Mouse (Mus musculus) myocyte (in vitro differentiated cells): ENCODE results near the gene Col6a1. TPM values are rescaled to one million over a fixed set of nuclear protein-coding genes. Genes with fewer than 3 reads are reported as not detected.

Experiments used
- H3K27me3 ChIP-seq: one replicate; pipeline ENCODE4 v1.6.1; 2011; ENCODE audit not compliant: control insufficient read depth, insufficient read depth, insufficient read length
- H3K36me3 ChIP-seq: one replicate; pipeline ENCODE4 v1.6.1; 2011; ENCODE audit not compliant: control insufficient read depth, insufficient read depth
- H3K4me2 ChIP-seq: one replicate; pipeline ENCODE4 v1.6.1; 2011; ENCODE audit warnings: low read depth, control low read depth
- H3K4me3 ChIP-seq: one replicate; pipeline ENCODE4 v1.5.1; 2011; ENCODE audit warnings: mild to moderate bottlenecking, control low read depth, moderate library complexity
- H3K79me2 ChIP-seq: one replicate; pipeline ENCODE4 v1.6.1; 2011; ENCODE audit not compliant: control insufficient read depth, insufficient read depth
- H3ac ChIP-seq: one replicate; pipeline ENCODE4 v1.6.1; 2011; ENCODE audit not compliant: control insufficient read depth, insufficient read length
- CEBPB ChIP-seq: IDR thresholded peaks from 2 replicates; pipeline ENCODE4 v1.6.1; 2011; ENCODE audit warnings: mild to moderate bottlenecking, moderate library complexity; ENCODE audit not compliant: poor library complexity, insufficient read depth, severe bottlenecking
- E2F4 ChIP-seq: IDR thresholded peaks from one replicate; pipeline ENCODE4 v1.6.1; 2011; ENCODE audit warnings: mild to moderate bottlenecking, control low read depth, moderate library complexity; ENCODE audit not compliant: insufficient read depth
- MAX ChIP-seq: IDR thresholded peaks from one replicate; pipeline ENCODE4 v1.6.1; 2011; ENCODE audit warnings: low read depth, mild to moderate bottlenecking, control low read depth
- MYOD1 ChIP-seq, 3 experiments: IDR thresholded peaks; one replicate each; pipeline ENCODE4 v1.6.1; 2011; ENCODE audit warnings: control low read depth in 2 of 3, low read depth in 2 of 3, mild to moderate bottlenecking in 2 of 3, moderate library complexity in 1 of 3; ENCODE audit not compliant: insufficient read length in 2 of 3, control insufficient read depth in 1 of 3
- MYOG ChIP-seq, 3 experiments: IDR thresholded peaks; one replicate each; pipeline ENCODE4 v1.6.1; 2011; ENCODE audit warnings: control low read depth in 2 of 3, low read depth in 2 of 3, mild to moderate bottlenecking in 2 of 3; ENCODE audit not compliant: insufficient read length in 2 of 3, control insufficient read depth in 1 of 3, insufficient read depth in 1 of 3
- POLR2A ChIP-seq: IDR thresholded peaks from one replicate; pipeline ENCODE4 v1.6.1; 2011; ENCODE audit warnings: low read depth, mild to moderate bottlenecking, control low read depth, moderate library complexity; ENCODE audit not compliant: insufficient read length
- POLR2AphosphoS2 ChIP-seq: IDR thresholded peaks from one replicate; pipeline ENCODE4 v1.6.1; 2011; ENCODE audit warnings: low read depth, control low read depth; ENCODE audit not compliant: insufficient read length
- REST ChIP-seq: IDR thresholded peaks from one replicate; pipeline ENCODE4 v1.6.1; 2011; ENCODE audit warnings: mild to moderate bottlenecking, control low read depth, moderate library complexity; ENCODE audit not compliant: insufficient read depth, insufficient read length
- SRF ChIP-seq: IDR thresholded peaks from one replicate; pipeline ENCODE4 v1.6.1; 2011; ENCODE audit warnings: low read depth; ENCODE audit not compliant: control insufficient read depth, insufficient read length
- TCF12 ChIP-seq: IDR thresholded peaks from one replicate; pipeline ENCODE4 v1.6.1; 2011; ENCODE audit warnings: mild to moderate bottlenecking, control low read depth; ENCODE audit not compliant: poor library complexity, insufficient read depth, severe bottlenecking
- TCF3 ChIP-seq: IDR thresholded peaks from one replicate; pipeline ENCODE4 v1.6.1; 2011; ENCODE audit warnings: low read depth, control low read depth; ENCODE audit not compliant: insufficient read length
- USF1 ChIP-seq: IDR thresholded peaks from one replicate; pipeline ENCODE4 v1.6.1; 2011; ENCODE audit warnings: low read depth, mild to moderate bottlenecking, control low read depth, moderate library complexity
- polyA plus RNA-seq: library from polyadenylated mRNA; unstranded; fragments of >200 nt; fragmentation: generic; extraction: Trizol; gene quantifications from one replicate; pipeline ENCODE4 v1.2.1, GENCODE M21; 2012; ENCODE audit warnings: missing spikeins

Gene Col6a1
- polyA plus RNA-seq, 1 experiment: 144 TPM

DNA sequence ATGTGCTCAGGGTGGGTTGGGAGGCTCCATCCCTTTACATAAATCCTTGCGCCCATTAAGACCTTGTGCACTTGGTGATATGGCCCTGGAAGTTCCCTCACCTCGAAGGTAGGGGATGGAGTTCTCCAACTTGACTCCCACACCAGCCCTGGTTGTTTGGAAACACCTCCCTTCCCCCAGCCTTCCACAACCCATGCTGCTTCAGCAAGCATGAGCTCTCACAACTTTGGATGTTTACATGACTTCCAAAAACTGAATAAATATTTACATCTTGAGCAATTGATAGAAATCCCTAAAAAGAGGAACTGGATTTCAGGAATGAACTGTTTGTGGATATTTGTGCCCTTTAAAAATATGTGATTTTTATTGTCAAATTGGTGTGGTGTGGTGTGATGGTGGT is 50.7 kb downstream of the Col6a1 start:
- Histone ChIP-seq H3K27me3 (no peaks in the 10 kb centered on the region), H3K4me2 (no peak overlapping the region)

DNA sequence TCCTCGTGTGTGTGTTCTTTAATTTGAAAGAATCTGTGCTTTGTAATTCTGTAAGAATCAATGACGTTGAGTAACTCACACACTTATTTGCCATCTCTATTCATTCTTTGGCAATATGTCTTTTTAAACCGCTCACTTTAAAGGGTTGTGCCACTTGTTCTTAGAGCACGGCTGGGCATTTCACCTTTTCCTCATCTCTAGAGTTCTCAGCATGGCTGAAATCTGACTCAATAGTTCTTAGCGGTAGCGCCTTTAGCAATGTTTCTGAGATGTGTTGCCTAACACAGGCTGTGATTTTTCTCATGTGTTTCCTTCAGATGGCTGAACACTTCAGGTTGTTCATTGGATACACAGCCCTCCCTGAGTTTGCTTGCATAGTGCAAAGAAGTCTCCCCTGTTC is 51.4 kb downstream of the Col6a1 start:
- TF ChIP-seq MAX: no peak
- no peak for TF ChIP-seq USF1
- Histone ChIP-seq H3K4me3 (no peak overlapping the region), H3K36me3 (no peaks in the 10 kb centered on the region), H3K4me2 (no peak overlapping the region), H3K79me2 (no peaks in the 10 kb centered on the region), H3K27me3 (no peaks in the 10 kb centered on the region), H3ac (no peak overlapping the region)

More for the DNA sequence above, 50.7 kb downstream of the Col6a1 start:
- Histone ChIP-seq H3K36me3 (no peaks in the 10 kb centered on the region), H3K79me2 (no peaks in the 10 kb centered on the region), H3K4me3 (no peak overlapping the region), H3ac (no peak overlapping the region)
- no peak for TF ChIP-seq MYOG (IDR thresholded peaks at IDR 0.05; ENCODE audit: control insufficient read depth in 1 of 3, insufficient read depth in 1 of 3, insufficient read length in 2 of 3, low read depth in 2 of 3)
- TF ChIP-seq CEBPB: no peak
- no peak for TF ChIP-seq TCF12
- TF ChIP-seq TCF3: no peak
- no peak for TF ChIP-seq USF1
- TF ChIP-seq POLR2A: no peak
- TF ChIP-seq REST: no peak
- no peak for TF ChIP-seq E2F4
- no peak for TF ChIP-seq MYOD1 (IDR thresholded peaks at IDR 0.05; ENCODE audit: control insufficient read depth in 1 of 3, insufficient read length in 2 of 3, low read depth in 2 of 3)
- no peak for TF ChIP-seq MAX
- TF ChIP-seq POLR2AphosphoS2: no peak
- TF ChIP-seq SRF: no peak

DNA sequence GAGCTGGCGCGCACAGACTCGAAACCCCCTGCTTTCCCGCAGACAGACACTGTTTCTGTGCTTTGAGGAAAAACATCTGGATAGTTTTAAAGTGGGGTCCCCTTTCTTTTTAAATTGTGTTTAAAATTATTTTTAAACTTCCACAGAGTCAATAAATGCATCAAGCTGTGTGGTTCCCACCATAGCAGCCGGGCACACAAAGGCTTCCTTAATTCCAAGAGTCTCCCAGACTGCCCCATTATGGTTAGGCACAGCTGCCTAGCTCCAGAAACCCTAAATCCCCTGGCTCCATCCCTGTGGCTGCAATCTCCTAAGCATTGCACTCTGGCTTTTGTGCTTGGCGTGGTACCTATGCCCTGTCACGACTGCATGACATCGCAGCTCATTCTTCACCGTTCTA is 54.0 kb downstream of the Col6a1 start:
- H3K4me2 ChIP-seq: no peak overlapping the region
- no peak overlapping the region for H3K4me3 ChIP-seq
- TF ChIP-seq POLR2A: no peak
- no peak for TF ChIP-seq E2F4
- TF ChIP-seq MYOD1 (IDR thresholded peaks at IDR 0.05; ENCODE audit: control insufficient read depth in 1 of 3, insufficient read length in 2 of 3, low read depth in 2 of 3): no peak
- TF ChIP-seq TCF3: no peak
- no peak for TF ChIP-seq CEBPB
- TF ChIP-seq POLR2AphosphoS2: no peak
- TF ChIP-seq MAX: no peak
- no peak for TF ChIP-seq MYOG (IDR thresholded peaks at IDR 0.05; ENCODE audit: control insufficient read depth in 1 of 3, insufficient read depth in 1 of 3, insufficient read length in 2 of 3, low read depth in 2 of 3)
- TF ChIP-seq REST: no peak
- no peak for TF ChIP-seq SRF
- no peak for TF ChIP-seq USF1
- no peak for TF ChIP-seq TCF12
- no peaks in the 10 kb centered on the region for H3K79me2 ChIP-seq
- no peaks in the 10 kb centered on the region for H3K27me3 ChIP-seq
- H3K36me3 ChIP-seq: no peaks in the 10 kb centered on the region
- H3ac ChIP-seq: no peak overlapping the region

DNA sequence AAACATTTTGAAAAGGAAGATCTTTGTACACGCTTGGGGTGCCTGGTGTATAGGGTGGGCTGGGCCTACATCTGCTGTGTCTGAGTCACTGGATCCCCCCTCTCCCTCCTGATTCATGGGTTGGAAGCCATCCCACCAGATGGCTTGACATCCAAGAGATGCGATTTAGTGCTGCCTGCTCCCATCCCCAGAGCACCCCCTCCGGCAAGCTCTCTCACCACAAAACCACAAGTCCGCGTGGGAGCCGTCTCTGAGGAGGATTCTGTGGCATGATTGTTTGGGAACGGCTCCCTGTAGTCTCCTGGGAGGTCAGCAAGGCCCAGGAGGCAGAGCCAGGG is 57.1 kb downstream of the Col6a1 start:
- H3K4me3 ChIP-seq: no peak overlapping the region
- no peaks in the 10 kb centered on the region for H3K27me3 ChIP-seq
- H3K36me3 ChIP-seq: no peaks in the 10 kb centered on the region
- no peaks in the 10 kb centered on the region for H3K79me2 ChIP-seq
- H3K4me2 ChIP-seq: peak overlapping the region; percentile 62
- TF ChIP-seq USF1 (no peak), E2F4 (no peak), POLR2A (no peak), MAX (peak; percentile 13), TCF3 (no peak), TCF12 (peak; percentile 75), MYOG (IDR thresholded peaks at IDR 0.05; ENCODE audit: control insufficient read depth in 1 of 3, insufficient read depth in 1 of 3, insufficient read length in 2 of 3, low read depth in 2 of 3) (peak in 1 of 3 experiments; percentile 55), CEBPB (no peak), POLR2AphosphoS2 (no peak), REST (no peak), SRF (no peak), MYOD1 (IDR thresholded peaks at IDR 0.05; ENCODE audit: control insufficient read depth in 1 of 3, insufficient read length in 2 of 3, low read depth in 2 of 3) (peak in 2 of 3 experiments; percentile 69 to 79)
- H3ac ChIP-seq: no peak overlapping the region

DNA sequence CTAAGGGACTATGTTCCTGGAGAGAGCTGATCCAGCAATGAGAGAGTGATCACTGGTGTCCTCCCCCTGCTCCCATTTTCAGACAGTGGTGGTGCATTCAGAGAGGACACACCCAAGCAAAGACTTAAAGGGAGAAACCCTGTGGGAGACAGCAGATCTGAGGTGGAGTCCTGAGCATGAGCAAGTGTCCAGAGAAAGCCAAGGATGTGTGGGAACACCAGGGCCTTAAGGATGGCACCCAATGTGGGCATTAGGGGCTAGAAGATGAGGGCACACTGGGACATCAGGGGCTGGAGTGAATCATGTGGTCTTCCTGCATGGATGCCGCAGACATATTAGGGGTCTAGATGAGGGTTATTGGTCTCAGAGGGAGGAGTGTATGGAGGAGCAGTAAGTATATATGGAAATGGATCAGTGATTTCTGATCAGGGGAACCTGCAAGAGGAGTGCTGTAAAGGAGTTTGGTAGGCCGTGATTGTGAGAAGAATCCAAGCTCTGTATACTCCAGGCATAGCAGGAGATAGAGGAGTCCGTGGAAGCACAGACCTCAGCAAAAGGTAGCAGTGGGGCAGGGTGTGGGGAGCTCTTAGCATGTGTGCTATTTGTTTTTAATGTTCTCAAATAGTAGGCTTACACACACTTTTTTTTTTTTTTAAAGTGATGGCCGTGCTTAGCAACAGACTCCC is 57.6 kb downstream of the Col6a1 start:
- Histone ChIP-seq H3K36me3 (no peaks in the 10 kb centered on the region), H3K27me3 (no peaks in the 10 kb centered on the region), H3K4me3 (no peak overlapping the region), H3K4me2 (peak overlapping the region; percentile 60), H3ac (no peak overlapping the region), H3K79me2 (no peaks in the 10 kb centered on the region)
- TF ChIP-seq CEBPB: no peak
- no peak for TF ChIP-seq TCF12
- no peak for TF ChIP-seq E2F4
- TF ChIP-seq TCF3: no peak
- no peak for TF ChIP-seq POLR2A
- TF ChIP-seq POLR2AphosphoS2: no peak
- no peak for TF ChIP-seq MYOG (IDR thresholded peaks at IDR 0.05; ENCODE audit: control insufficient read depth in 1 of 3, insufficient read depth in 1 of 3, insufficient read length in 2 of 3, low read depth in 2 of 3)
- no peak for TF ChIP-seq REST
- no peak for TF ChIP-seq USF1
- TF ChIP-seq MYOD1 (IDR thresholded peaks at IDR 0.05; ENCODE audit: control insufficient read depth in 1 of 3, insufficient read length in 2 of 3, low read depth in 2 of 3): no peak
- TF ChIP-seq SRF: no peak
- no peak for TF ChIP-seq MAX
